Mouse (Mus musculus) neural tube, embryonic 13.5 days (tissue): ENCODE data around the gene Afg1l. TPM values are rescaled to one million over a fixed set of nuclear protein-coding genes. Genes with fewer than 3 reads are reported as not detected.

Experiments used
- ATAC-seq: fragments of 200-750 bp; cut with Nextera tagmentation; 2 replicates; pipeline ENCODE4 v1.8.0; 2017; ENCODE audit warnings: low read depth, mild to moderate bottlenecking, moderate TSS enrichment, moderate library complexity
- H3K27ac ChIP-seq: fragments of 300-500 bp; sonication (generic); replicated peaks from 2 replicates; pipeline ENCODE4 v1.5.1; 2015; ENCODE audit warnings: moderate library complexity, mild to moderate bottlenecking, inconsistent platforms
- H3K27me3 ChIP-seq: fragments of 300-500 bp; sonication (generic); 2 replicates; pipeline ENCODE4 v1.6.1; 2015; ENCODE audit warnings: mild to moderate bottlenecking, inconsistent platforms
- H3K36me3 ChIP-seq: fragments of 300-500 bp; sonication (generic); 2 replicates; pipeline ENCODE4 v1.6.1; 2015; ENCODE audit warnings: mild to moderate bottlenecking, inconsistent platforms
- H3K4me1 ChIP-seq: fragments of 300-500 bp; sonication (generic); replicated peaks from 2 replicates; pipeline ENCODE4 v1.6.1; 2015; ENCODE audit warnings: inconsistent platforms
- H3K4me2 ChIP-seq: fragments of 300-500 bp; sonication (generic); 2 replicates; pipeline ENCODE4 v1.6.1; 2015; ENCODE audit warnings: inconsistent platforms, mild to moderate bottlenecking, moderate library complexity
- H3K4me3 ChIP-seq: fragments of 300-500 bp; sonication (generic); 2 replicates; pipeline ENCODE4 v1.5.1; 2015; ENCODE audit warnings: mild to moderate bottlenecking, inconsistent platforms
- H3K9ac ChIP-seq: fragments of 300-500 bp; sonication (generic); 2 replicates; pipeline ENCODE4 v1.6.1; 2015; ENCODE audit warnings: moderate library complexity, mild to moderate bottlenecking, inconsistent platforms
- H3K9me3 ChIP-seq: fragments of 300-500 bp; sonication (generic); 2 replicates; pipeline ENCODE4 v1.6.1; 2016; ENCODE audit warnings: inconsistent platforms
- WGBS: fragments of 180-500 bp; shearing (Covaris S2); methylation state at CpG from one replicate; pipeline ENCODE4 v1.1.7; 2015; 5-methylcytosine and 5-hydroxymethylcytosine counted together
- polyA plus RNA-seq: library from polyadenylated mRNA; unstranded; fragments of >200 nt; fragmentation: Nextera tagmentation; extraction: Ambion mirVana; gene quantifications from 2 replicates; pipeline ENCODE4 v1.2.1, GENCODE M21; 2015

Gene Afg1l
- polyA plus RNA-seq, 1 experiment from 2014 or later, result 6.5 TPM

DNA sequence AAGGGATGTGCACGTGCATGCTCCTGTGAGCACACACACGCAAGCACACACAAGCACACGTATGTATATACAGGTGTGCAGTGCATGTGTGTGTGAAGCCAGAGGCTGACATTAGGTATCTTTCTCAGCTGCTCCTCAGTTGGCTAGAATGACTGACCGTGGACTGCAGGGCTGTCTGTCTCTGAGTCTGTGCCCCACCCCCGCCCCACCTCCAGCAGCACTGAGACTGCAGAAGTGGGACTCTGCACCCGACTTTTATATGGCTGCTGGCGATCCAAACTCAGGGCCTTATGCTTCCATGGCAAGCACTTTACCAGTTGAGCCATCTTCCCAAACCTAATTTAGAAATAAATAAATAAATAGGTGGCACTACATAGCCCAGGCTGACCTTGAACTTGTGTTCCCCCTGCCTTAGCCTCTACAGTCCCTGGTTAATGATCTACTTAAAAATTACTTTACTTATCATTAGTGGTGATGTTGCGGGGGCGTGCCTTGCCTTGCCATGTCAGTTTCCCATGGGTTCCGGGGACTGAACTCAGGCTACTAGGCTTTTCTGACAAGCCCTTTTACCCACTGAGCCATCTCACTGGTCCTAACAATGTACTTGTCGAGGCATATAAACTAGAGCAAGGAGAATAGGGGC is 136.4 kb downstream of the Afg1l start:
- 80% methylated on average over 11 of the region's 11 CpGs for WGBS
- Histone ChIP-seq H3K4me3 (no peak overlapping the region), H3K27me3 (no peaks in the 10 kb centered on the region), H3K4me2 (no peak overlapping the region), H3K9ac (no peak overlapping the region), H3K36me3 (no peaks in the 10 kb centered on the region), H3K9me3 (no peaks in the 10 kb centered on the region), H3K27ac (no peak overlapping the region), H3K4me1 (peaks cover 35% of the 10 kb centered on the region)
- 0 out of 2 replicates have a peak, but pooled peaks have one; percentile 20 for ATAC-seq

DNA sequence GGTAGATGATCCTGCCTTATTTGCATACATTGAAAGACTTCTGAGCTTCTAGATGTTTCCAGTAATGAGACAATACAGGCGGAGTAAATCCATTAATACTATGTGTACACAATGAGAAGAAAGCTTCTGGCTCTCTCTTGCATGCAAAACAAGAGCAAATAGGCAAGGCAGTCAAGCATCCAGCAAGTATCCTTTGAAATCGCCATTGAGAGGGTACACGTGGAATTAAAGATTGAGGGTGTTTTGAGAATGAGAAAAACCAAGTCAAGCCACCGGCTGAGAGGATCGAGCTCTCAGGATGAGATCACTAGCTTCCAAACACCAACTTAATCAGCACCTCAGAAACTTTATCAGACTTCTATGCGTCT is 138.0 kb downstream of the Afg1l start:
- 35% methylated on average over 6 of the region's 6 CpGs for WGBS
- Histone ChIP-seq H3K27ac (no peak overlapping the region), H3K4me1 (peaks cover 24% of the 10 kb centered on the region), H3K9me3 (no peaks in the 10 kb centered on the region), H3K4me3 (no peak overlapping the region), H3K9ac (no peak overlapping the region), H3K27me3 (no peaks in the 10 kb centered on the region), H3K36me3 (no peaks in the 10 kb centered on the region), H3K4me2 (no peak overlapping the region)
- no peak for ATAC-seq

DNA sequence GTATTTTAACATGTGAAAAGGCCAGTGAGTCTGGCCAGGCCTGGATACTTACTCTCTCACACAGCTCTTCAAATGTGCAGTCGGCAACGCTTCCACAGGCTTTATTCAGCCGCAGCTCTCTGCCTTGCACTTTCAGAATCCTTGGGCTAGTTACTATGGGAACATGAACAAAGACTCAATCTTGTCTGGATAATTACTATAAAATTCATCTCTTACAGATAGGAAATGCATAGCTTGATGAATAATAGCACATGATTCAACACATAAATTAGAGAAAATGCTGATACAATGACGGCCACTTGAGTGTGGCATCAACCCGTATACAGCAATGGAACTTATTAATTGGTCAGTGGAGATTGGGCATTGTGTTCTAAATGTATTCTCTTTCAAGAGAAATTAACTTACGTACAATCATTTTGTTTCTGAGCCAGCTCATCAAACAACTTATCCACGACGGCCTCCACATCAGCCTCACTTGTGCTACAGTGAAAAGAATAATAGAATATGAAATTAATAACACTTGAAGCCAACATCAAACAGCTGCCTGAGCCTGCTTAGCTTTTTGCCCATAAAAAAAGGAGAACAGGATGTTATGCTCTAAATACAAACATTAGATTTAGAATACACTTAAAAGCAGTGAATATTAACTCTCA is 138.5 kb downstream of the Afg1l start:
- Histone ChIP-seq H3K4me2 (no peak overlapping the region), H3K4me3 (no peak overlapping the region), H3K9ac (0 out of 2 replicates have a peak overlapping the region, but pooled peaks have one; percentile 3), H3K9me3 (no peaks in the 10 kb centered on the region), H3K4me1 (peaks cover 24% of the 10 kb centered on the region), H3K27me3 (no peaks in the 10 kb centered on the region), H3K36me3 (no peaks in the 10 kb centered on the region), H3K27ac (peak overlapping the region; percentile 39)
- peak; percentile 69; the same call in 1 of the 2 replicates for ATAC-seq
- 34% methylated on average over 8 of the region's 8 CpGs for WGBS

DNA sequence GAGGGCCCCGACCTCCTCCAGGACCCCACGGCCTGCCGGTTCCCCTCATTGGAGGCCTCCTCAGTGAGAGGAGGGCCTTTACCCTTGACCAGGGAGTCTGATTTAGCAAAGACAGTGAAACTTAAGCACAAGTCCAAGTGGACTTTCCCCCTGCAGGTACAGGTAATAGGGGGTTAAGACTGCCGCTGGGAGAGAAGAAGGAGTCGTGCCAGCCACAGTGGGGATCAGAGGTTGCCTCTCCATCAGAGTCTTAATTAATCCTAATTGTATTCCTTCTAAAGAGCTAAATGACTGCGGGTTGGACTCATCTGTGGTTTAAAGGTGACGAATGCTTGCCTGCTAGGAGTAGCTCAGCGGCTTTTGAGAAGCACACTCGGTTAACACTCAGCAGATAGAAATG is 139.9 kb downstream of the Afg1l start:
- no peak for ATAC-seq
- Histone ChIP-seq H3K27me3 (no peaks in the 10 kb centered on the region), H3K9ac (no peak overlapping the region), H3K36me3 (no peaks in the 10 kb centered on the region), H3K27ac (no peak overlapping the region), H3K4me3 (no peak overlapping the region), H3K4me2 (no peak overlapping the region), H3K4me1 (peaks cover 24% of the 10 kb centered on the region), H3K9me3 (no peaks in the 10 kb centered on the region)
- 70% methylated on average over 9 of the region's 9 CpGs for WGBS

DNA sequence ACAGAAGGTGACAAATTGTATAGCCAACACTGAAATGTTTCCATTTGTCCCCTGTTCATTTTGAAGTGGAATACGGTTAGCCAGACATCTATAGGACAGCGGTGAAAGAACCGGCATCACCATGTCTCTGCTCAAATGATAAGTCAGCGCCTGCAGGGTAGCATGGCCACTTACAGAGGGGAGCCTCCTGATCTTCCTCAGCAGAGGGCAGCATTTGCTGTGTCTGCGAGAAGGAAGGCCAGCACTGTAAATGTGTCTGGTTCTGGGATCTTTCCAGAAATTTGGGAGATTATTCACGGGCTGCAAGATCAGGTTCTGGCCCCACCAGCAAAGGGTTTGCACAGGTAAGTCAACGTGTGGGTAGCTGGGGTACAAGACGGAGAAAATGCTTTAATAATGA is 150.8 kb downstream of the Afg1l start:
- Histone ChIP-seq H3K4me2 (no peak overlapping the region), H3K9ac (no peak overlapping the region), H3K36me3 (no peaks in the 10 kb centered on the region), H3K4me3 (no peak overlapping the region), H3K27me3 (no peaks in the 10 kb centered on the region), H3K4me1 (no peaks in the 10 kb centered on the region), H3K27ac (no peak overlapping the region), H3K9me3 (no peaks in the 10 kb centered on the region)
- no peak for ATAC-seq
- WGBS, result 74% methylated on average over 8 of the region's 8 CpGs

DNA sequence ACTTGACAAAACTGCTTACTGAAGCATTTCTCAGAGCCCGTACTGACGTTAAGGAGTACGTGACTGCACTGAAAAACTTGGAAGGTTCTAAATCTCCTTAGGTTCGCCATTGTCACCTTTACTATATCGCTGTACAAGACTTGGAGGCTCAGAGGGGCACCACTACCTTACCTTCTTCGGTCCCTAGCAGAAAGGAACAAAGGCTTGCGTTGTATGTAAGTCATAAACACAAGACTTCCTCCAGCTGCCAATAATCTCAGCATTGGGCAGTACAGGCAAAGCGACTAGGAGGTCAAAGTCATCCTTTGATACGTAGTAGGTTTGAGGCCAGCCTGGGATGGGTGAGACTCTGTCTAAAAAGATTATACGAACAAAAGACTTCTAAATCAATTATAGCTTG is 153.1 kb downstream of the Afg1l start:
- no peaks in the 10 kb centered on the region for H3K4me1 ChIP-seq
- 86% methylated on average over 10 of the region's 10 CpGs for WGBS
- no peak overlapping the region for H3K4me2 ChIP-seq
- no peak overlapping the region for H3K9ac ChIP-seq
- no peak for ATAC-seq
- H3K4me3 ChIP-seq, result no peak overlapping the region
- no peaks in the 10 kb centered on the region for H3K36me3 ChIP-seq
- no peak overlapping the region for H3K27ac ChIP-seq
- H3K27me3 ChIP-seq, result no peaks in the 10 kb centered on the region
- no peaks in the 10 kb centered on the region for H3K9me3 ChIP-seq

DNA sequence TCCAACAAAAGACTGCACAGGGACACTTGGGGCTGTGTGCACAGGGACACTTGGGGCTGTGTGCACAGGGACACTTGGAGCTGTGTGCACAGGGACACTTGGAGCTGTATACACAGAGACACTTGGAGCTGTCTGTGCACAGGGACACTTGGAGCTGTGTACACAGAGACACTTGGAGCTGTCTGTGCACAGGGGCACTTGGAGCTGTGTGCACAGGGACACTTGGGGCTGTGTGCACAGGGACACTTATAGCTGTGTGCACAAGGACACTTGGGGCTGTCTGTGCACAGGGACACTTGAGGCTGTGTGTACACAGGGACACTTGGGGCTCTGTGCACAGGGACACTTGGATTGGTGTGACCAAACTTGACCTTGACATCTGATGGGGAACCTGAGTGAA is 154.4 kb downstream of the Afg1l start:
- no peak overlapping the region for H3K4me2 ChIP-seq
- no peaks in the 10 kb centered on the region for H3K4me1 ChIP-seq
- no peaks in the 10 kb centered on the region for H3K27me3 ChIP-seq
- no peaks in the 10 kb centered on the region for H3K9me3 ChIP-seq
- no peak overlapping the region for H3K27ac ChIP-seq
- no peak overlapping the region for H3K9ac ChIP-seq
- H3K4me3 ChIP-seq, result no peak overlapping the region
- H3K36me3 ChIP-seq, result no peaks in the 10 kb centered on the region
- ATAC-seq, result no peak

DNA sequence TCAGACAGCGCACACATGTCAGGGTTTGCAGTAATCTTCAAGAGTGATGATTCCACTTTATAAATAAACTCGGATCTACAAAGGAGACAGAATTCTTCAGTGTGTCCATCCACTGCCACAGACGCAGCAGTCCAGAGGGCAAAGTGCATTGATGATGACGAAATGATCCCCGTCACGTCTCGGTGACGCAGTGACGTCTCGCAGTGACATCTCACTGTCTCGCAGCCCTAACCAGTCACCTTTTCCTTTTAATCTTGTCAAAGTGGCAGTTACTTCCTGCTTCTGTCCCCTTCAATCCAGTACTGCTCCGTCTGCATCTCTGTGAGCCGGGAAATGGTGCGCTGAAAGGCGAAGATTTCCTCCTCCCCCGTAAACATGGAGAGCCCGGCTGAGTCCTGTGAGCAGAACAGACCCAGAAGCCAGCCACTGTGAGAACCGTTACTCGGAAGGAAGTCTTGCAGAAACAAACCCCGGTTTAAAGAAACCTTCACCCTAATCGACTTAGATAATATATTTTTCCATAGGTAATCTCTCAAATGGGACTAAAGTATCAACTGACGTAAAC is 165.1 kb downstream of the Afg1l start:
- 90% methylated on average over 22 of the region's 22 CpGs for WGBS
- Histone ChIP-seq H3K9me3 (no peaks in the 10 kb centered on the region), H3K27me3 (peaks cover 13% of the 10 kb centered on the region), H3K4me2 (no peak overlapping the region), H3K27ac (no peak overlapping the region), H3K36me3 (peaks cover 4% of the 10 kb centered on the region; the same call in 1 of the 2 replicates), H3K4me1 (peaks cover 4% of the 10 kb centered on the region), H3K9ac (no peak overlapping the region), H3K4me3 (no peak overlapping the region)
- no peak for ATAC-seq

DNA sequence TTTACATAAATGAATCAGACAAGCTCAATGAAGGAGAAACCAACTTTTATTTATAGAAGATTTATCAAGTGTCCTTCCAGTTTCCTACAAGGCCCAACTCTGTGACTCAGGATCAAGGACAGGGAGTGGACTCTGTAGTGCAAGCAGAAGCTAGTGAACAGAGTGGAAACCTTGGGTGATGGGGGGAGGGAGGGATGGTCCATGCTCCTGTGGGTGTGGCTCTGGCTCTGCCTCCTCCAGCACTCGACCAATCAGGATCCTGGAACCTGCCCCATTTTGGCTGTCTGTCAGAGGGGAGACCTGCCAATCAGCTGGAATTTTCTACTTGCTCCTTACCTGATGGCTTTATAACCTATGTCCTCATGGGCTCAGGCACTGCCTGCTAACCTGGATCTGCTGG is 165.8 kb downstream of the Afg1l start:
- H3K9ac ChIP-seq, result no peak overlapping the region
- H3K36me3 ChIP-seq, result peaks cover 4% of the 10 kb centered on the region; the same call in 1 of the 2 replicates
- no peaks in the 10 kb centered on the region for H3K9me3 ChIP-seq
- H3K4me2 ChIP-seq, result no peak overlapping the region
- H3K4me1 ChIP-seq, result peaks cover 5% of the 10 kb centered on the region
- peaks cover 18% of the 10 kb centered on the region for H3K27me3 ChIP-seq
- no peak for ATAC-seq
- no peak overlapping the region for H3K27ac ChIP-seq
- no peak overlapping the region for H3K4me3 ChIP-seq
- 77% methylated on average over 1 of the region's 1 CpGs for WGBS

DNA sequence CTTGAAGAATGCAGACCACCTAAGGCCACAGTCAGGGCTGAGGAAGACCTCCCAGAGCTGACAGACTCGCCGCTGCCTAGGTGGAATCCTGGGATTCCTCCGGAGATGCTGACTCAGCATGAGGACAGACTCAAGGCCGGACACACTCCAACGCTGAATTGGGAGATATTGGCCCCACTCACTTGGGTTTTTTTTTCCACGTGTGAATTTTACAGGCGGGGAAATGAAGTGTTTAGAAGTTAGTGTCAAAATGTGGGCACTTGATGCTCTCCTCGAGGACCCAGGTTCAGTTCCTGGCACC is 169.7 kb downstream of the Afg1l start:
- Histone ChIP-seq H3K36me3 (peaks cover 4% of the 10 kb centered on the region; the same call in 1 of the 2 replicates), H3K4me1 (peaks cover 5% of the 10 kb centered on the region), H3K4me3 (peak overlapping the region; percentile 25), H3K27me3 (peaks cover 24% of the 10 kb centered on the region), H3K4me2 (peak overlapping the region; percentile 54), H3K9ac (peak overlapping the region; percentile 38; the same call in 1 of the 2 replicates), H3K27ac (no peak overlapping the region), H3K9me3 (no peaks in the 10 kb centered on the region)
- ATAC-seq, result 0 out of 2 replicates have a peak, but pooled peaks have one; percentile 19
- WGBS, result 30% methylated on average over 8 of the region's 8 CpGs

DNA sequence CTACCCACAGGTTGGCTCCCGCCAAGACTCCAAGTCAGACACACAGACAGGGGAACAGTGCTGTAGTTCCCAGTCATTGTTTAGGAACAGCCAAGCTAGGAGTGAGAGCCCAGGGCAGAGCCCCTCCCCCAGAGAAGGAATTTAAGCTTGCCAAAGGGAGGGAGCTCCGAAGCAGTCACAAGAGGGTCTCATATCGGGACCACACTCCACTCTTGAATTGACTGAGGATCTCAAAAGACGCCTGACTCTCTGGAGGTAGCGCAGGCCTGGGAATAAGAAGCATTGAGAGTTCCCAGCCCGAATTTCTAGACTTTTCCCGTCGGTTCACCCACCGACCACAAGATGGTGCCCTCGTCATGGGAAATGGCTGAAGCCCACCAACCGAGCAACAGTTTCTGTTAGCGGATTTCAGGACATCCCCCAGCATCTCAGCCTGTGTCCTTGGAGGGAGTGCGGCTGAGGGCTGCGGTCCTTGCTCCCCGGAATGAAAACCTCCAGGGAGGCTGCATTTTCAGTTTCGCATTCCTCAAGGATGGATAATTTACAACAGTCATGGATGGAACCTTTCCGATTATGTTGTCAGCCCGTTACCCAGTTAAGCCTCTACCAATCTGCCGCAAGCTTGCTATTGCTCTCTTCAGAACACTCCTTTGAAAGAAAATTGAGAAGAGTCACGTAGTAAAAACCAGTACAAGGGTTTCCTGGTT is 170.2 kb downstream of the Afg1l start:
- peaks cover 24% of the 10 kb centered on the region for H3K27me3 ChIP-seq
- H3K9me3 ChIP-seq, result no peaks in the 10 kb centered on the region
- H3K36me3 ChIP-seq, result peaks cover 4% of the 10 kb centered on the region; the same call in 1 of the 2 replicates
- peaks cover 5% of the 10 kb centered on the region for H3K4me1 ChIP-seq
- WGBS, result 9% methylated on average over 20 of the region's 20 CpGs
- H3K4me3 ChIP-seq, result peak overlapping the region; percentile 25
- peak overlapping the region; percentile 54 for H3K4me2 ChIP-seq
- H3K9ac ChIP-seq, result peak overlapping the region; percentile 38; the same call in 1 of the 2 replicates
- no peak overlapping the region for H3K27ac ChIP-seq
- peak; percentile 76 for ATAC-seq

DNA sequence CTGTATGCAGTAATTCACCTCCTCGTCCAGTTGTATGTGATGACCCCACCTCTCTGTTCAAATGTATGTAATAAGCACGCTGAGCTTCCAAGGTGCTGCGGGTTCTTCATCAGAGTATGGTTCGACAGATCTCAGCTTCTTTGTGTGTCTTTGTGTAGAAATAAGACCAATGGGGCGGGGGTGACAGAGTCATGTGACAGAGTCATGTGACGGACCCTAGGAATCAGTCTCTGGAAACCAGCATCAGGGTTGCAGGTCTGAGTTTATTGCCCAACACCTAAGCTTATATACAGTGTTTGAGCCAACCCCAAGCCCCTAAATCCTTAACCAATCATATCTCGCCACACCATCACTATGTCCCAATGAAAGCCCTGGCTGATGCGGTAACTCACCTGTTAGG is 171.9 kb downstream of the Afg1l start:
- WGBS, result 90% methylated on average over 8 of the region's 8 CpGs
- peaks cover 5% of the 10 kb centered on the region for H3K4me1 ChIP-seq
- H3K36me3 ChIP-seq, result no peaks in the 10 kb centered on the region
- no peak for ATAC-seq
- H3K4me3 ChIP-seq, result no peak overlapping the region
- no peak overlapping the region for H3K9ac ChIP-seq
- peaks cover 24% of the 10 kb centered on the region for H3K27me3 ChIP-seq
- H3K9me3 ChIP-seq, result no peaks in the 10 kb centered on the region
- H3K4me2 ChIP-seq, result no peak overlapping the region
- H3K27ac ChIP-seq, result no peak overlapping the region
